Mouse (Mus musculus): ENCODE measurements around the gene Dlg4.

- no peak for TF ChIP-seq POLR2A (IDR thresholded peaks at IDR 0.05; ENCODE audit: low read depth, low read length)
- TF ChIP-seq CTCF (IDR thresholded peaks at IDR 0.05; ENCODE audit: extremely low read depth, insufficient read length, insufficient replicate concordance, low read depth, low read length), result no peak
These were observed 26.8 kb upstream of the Dlg4 start for GRCm38 (mm10) chr11:69989949-69990348.

Data from small intestine, adult 2 months (tissue).